Mouse (Mus musculus): ENCODE measurements around the gene Ryk. TPM values are rescaled to one million over a fixed set of nuclear protein-coding genes. Genes with fewer than 3 reads are reported as not detected.

Gene Ryk
- polyA plus RNA-seq, 1 experiment from 2014 or later = 13.3 TPM

- H3K36me3 ChIP-seq = no peaks in the 10 kb centered on the region
- DNase-seq (ENCODE audit: low spot score) = no peak
- H3K9me3 ChIP-seq = no peaks in the 10 kb centered on the region
- H3K27ac ChIP-seq = 0 out of 2 replicates have a peak overlapping the region, but pooled peaks have one; percentile 12
- WGBS = 42% methylated on average over 16 of the region's 16 CpGs
- H3K27me3 ChIP-seq (ENCODE audit: insufficient read depth, poor library complexity, severe bottlenecking) = no peaks in the 10 kb centered on the region
- H3K4me3 ChIP-seq = no peak overlapping the region
- peaks cover 75% of the 10 kb centered on the region for H3K4me1 ChIP-seq (replicated peaks)
Measured at GRCm38 (mm10) chr9:102840792-102841778, 6.4 kb downstream of the Ryk start.

- no peak for DNase-seq (ENCODE audit: low spot score)
- no peaks in the 10 kb centered on the region for H3K9me3 ChIP-seq
- H3K4me3 ChIP-seq = no peak overlapping the region
- peaks cover 75% of the 10 kb centered on the region for H3K4me1 ChIP-seq (replicated peaks)
- no peaks in the 10 kb centered on the region for H3K27me3 ChIP-seq (ENCODE audit: insufficient read depth, poor library complexity, severe bottlenecking)
- no peak overlapping the region for H3K27ac ChIP-seq
- WGBS = 58% methylated on average over 1 of the region's 1 CpGs
- no peaks in the 10 kb centered on the region for H3K36me3 ChIP-seq
Measured at GRCm38 (mm10) chr9:102841832-102842231, 7.1 kb downstream of the Ryk start.

- DNase-seq (ENCODE audit: low spot score) = no peak
- H3K27ac ChIP-seq = no peak overlapping the region
- peaks cover 75% of the 10 kb centered on the region for H3K4me1 ChIP-seq (replicated peaks)
Measured at GRCm38 (mm10) chr9:102842498-102842897, 7.8 kb downstream of the Ryk start.

DNA sequence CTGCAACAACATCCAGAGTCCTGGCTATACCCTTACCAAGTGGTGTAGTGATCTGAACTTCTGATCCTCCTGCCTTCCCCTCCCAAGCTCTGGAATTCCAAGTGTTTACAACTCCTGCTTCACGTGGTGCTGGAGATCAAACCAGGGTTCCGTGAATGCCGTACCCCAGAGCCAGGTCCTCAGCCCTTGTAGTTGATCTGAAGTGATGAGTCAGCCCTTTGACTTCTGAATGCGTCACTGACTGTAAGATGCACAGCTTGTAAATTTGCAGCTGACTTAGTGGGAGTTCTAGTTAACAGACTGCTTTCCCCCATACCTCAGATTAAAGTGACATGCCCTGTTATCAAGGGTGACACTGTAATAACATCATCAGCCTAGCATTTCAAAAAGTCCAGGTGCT lies 8.9 kb downstream of the Ryk start:
- no peak for DNase-seq (ENCODE audit: low spot score)
- no peaks in the 10 kb centered on the region for H3K27me3 ChIP-seq (ENCODE audit: insufficient read depth, poor library complexity, severe bottlenecking)
- H3K36me3 ChIP-seq = no peaks in the 10 kb centered on the region
- H3K4me1 ChIP-seq (replicated peaks) = peaks cover 85% of the 10 kb centered on the region
- no peaks in the 10 kb centered on the region for H3K9me3 ChIP-seq
- no peak overlapping the region for H3K27ac ChIP-seq
- H3K4me3 ChIP-seq = no peak overlapping the region
- 48% methylated on average over 4 of the region's 4 CpGs for WGBS

More at GRCm38 (mm10) chr9:102842498-102842897, 7.8 kb downstream of the Ryk start:
- Histone ChIP-seq H3K4me3 (no peak overlapping the region), H3K9me3 (no peaks in the 10 kb centered on the region), H3K36me3 (no peaks in the 10 kb centered on the region), H3K27me3 (ENCODE audit: insufficient read depth, poor library complexity, severe bottlenecking) (no peaks in the 10 kb centered on the region)
- WGBS = 59% methylated on average over 8 of the region's 8 CpGs

DNA sequence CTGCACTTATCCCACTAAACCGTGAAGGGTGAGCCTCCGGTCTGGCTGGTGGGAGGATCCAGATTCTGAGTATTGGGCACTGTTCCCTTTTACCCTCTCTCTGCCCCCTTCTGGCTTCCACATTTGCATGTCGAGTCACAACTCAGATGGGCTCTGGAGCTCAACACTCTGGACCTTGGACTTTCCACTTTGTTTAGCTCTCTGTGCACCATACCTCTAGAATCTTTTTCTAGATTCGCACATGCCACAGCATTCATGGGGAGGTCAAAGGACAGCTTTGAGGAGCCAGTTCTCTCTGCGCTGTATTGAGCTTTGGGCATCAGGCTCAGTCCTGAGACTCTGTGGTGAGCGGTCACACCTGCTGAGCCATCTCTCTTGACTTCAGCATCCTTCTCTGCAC lies 11.1 kb downstream of the Ryk start:
- Histone ChIP-seq H3K9me3 (no peaks in the 10 kb centered on the region), H3K36me3 (no peaks in the 10 kb centered on the region), H3K27me3 (ENCODE audit: insufficient read depth, poor library complexity, severe bottlenecking) (no peaks in the 10 kb centered on the region), H3K4me3 (no peak overlapping the region), H3K27ac (no peak overlapping the region), H3K4me1 (replicated peaks) (peaks cover 67% of the 10 kb centered on the region)
- DNase-seq (ENCODE audit: low spot score) = no peak
- 81% methylated on average over 6 of the region's 6 CpGs for WGBS

GRCm38 (mm10) chr9:102846348-102846747 lies 11.6 kb downstream of the Ryk start:
- no peaks in the 10 kb centered on the region for H3K27me3 ChIP-seq (ENCODE audit: insufficient read depth, poor library complexity, severe bottlenecking)
- peaks cover 62% of the 10 kb centered on the region for H3K4me1 ChIP-seq (replicated peaks)
- DNase-seq (ENCODE audit: low spot score) = no peak
- H3K36me3 ChIP-seq = no peaks in the 10 kb centered on the region
- WGBS = 93% methylated on average over 5 of the region's 5 CpGs
- H3K27ac ChIP-seq = no peak overlapping the region
- H3K9me3 ChIP-seq = no peaks in the 10 kb centered on the region
- H3K4me3 ChIP-seq = no peak overlapping the region

- Histone ChIP-seq H3K27ac (no peak overlapping the region), H3K27me3 (ENCODE audit: insufficient read depth, poor library complexity, severe bottlenecking) (no peaks in the 10 kb centered on the region), H3K36me3 (peaks cover 15% of the 10 kb centered on the region), H3K9me3 (peaks cover 11% of the 10 kb centered on the region; the same call in 1 of the 2 replicates), H3K4me1 (replicated peaks) (peaks cover 13% of the 10 kb centered on the region), H3K4me3 (no peak overlapping the region)
- no peak for DNase-seq (ENCODE audit: low spot score)
- 96% methylated on average over 13 of the region's 13 CpGs for WGBS
Measured at GRCm38 (mm10) chr9:102852076-102853022, 17.6 kb downstream of the Ryk start.

DNA sequence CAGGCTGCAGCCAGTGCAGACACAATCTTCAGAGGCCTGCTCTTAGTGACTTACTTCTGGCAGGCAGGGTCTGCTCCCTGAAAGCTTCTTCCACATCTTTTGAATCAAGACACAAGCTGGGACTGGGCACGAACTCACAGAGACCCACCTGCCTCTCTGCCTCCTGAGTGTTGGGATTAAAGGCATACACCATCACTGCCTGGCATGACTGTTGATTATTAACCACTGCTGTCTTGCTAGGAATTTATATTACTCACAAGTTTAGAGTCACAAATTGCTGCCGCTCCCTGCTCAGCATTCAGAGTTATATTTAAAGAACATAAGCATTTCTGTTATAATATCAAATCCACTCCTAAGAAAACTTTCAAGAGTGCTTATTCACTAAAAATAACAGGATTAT lies 23.1 kb downstream of the Ryk start:
- no peak overlapping the region for H3K4me3 ChIP-seq
- no peaks in the 10 kb centered on the region for H3K27me3 ChIP-seq (ENCODE audit: insufficient read depth, poor library complexity, severe bottlenecking)
- H3K9me3 ChIP-seq = peaks cover 21% of the 10 kb centered on the region
- no peak overlapping the region for H3K27ac ChIP-seq
- 95% methylated on average over 2 of the region's 2 CpGs for WGBS
- H3K36me3 ChIP-seq = peaks cover 44% of the 10 kb centered on the region
- peaks cover 16% of the 10 kb centered on the region; the same call in 1 of the 2 replicates for H3K4me1 ChIP-seq (replicated peaks)
- no peak for DNase-seq (ENCODE audit: low spot score)

GRCm38 (mm10) chr9:102858283-102858682 lies 23.6 kb downstream of the Ryk start:
- Histone ChIP-seq H3K27ac (no peak overlapping the region), H3K4me1 (replicated peaks) (peaks cover 20% of the 10 kb centered on the region; the same call in 1 of the 2 replicates), H3K9me3 (peaks cover 21% of the 10 kb centered on the region), H3K4me3 (no peak overlapping the region), H3K36me3 (peaks cover 44% of the 10 kb centered on the region), H3K27me3 (ENCODE audit: insufficient read depth, poor library complexity, severe bottlenecking) (no peaks in the 10 kb centered on the region)
- DNase-seq (ENCODE audit: low spot score) = no peak
- WGBS = 93% methylated on average over 5 of the region's 5 CpGs

DNA sequence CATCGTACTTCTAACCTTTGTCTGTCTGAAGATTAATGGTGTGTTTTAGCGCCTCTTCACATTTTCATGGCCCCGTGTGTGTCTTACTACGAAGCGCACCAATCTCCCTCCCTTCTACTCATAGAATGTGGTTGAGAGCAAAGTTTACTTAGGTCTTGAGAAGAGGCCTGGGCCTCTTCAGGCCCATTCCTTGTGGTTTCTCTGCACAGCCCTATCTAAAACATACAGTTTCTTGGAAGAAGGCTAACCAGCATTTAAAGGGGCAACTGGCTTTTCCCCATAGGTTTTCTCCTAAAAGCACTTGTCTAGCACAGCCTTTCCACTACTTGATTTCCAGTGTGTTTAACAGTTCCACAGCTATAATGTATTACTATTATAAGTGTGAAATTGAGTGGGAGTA lies 24.7 kb downstream of the Ryk start:
- H3K36me3 ChIP-seq = peaks cover 44% of the 10 kb centered on the region
- no peak for DNase-seq (ENCODE audit: low spot score)
- no peaks in the 10 kb centered on the region for H3K27me3 ChIP-seq (ENCODE audit: insufficient read depth, poor library complexity, severe bottlenecking)
- H3K4me1 ChIP-seq (replicated peaks) = peaks cover 32% of the 10 kb centered on the region
- WGBS = 98% methylated on average over 5 of the region's 5 CpGs
- peaks cover 21% of the 10 kb centered on the region for H3K9me3 ChIP-seq
- no peak overlapping the region for H3K4me3 ChIP-seq
- H3K27ac ChIP-seq = no peak overlapping the region

GRCm38 (mm10) chr9:102859963-102860362 lies 25.2 kb downstream of the Ryk start:
- Histone ChIP-seq H3K36me3 (peaks cover 46% of the 10 kb centered on the region), H3K4me1 (replicated peaks) (peaks cover 37% of the 10 kb centered on the region), H3K9me3 (peaks cover 21% of the 10 kb centered on the region), H3K4me3 (no peak overlapping the region), H3K27me3 (ENCODE audit: insufficient read depth, poor library complexity, severe bottlenecking) (no peaks in the 10 kb centered on the region), H3K27ac (no peak overlapping the region)
- DNase-seq (ENCODE audit: low spot score) = no peak
- WGBS = 96% methylated on average over 10 of the region's 10 CpGs

DNA sequence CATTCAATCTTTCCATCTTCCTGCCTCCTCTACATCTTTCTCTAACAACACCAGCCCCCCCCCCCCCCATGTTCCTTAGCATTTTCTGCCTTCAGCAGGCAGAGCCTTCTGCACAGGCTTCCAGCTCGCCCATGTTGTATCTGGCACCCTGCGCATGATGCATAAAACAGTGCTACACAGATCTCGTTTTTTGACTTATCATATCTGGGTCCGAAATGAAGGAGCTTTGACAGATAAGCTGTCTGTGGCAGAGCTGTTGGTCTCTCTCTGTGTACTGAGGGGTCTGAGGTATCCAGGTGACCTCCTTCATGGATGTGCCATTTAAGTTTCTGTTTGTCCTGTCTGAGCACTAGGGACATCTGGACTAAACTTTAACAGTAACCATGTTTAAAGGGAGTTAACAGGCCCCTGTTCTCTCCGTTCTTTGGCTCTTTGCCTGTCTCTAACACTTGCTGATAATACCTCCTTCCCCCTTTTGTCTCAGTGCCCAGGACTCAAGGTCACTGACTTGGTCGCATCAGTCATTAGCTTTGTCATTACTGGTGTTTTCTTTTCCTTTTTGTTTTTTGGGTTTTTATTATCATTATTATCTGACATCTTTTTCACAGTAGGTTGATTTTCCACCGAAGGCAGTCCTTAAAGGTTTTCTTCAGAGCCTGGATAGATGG lies 26.2 kb downstream of the Ryk start:
- peaks cover 54% of the 10 kb centered on the region for H3K36me3 ChIP-seq
- peaks cover 47% of the 10 kb centered on the region for H3K4me1 ChIP-seq (replicated peaks)
- H3K4me3 ChIP-seq = no peak overlapping the region
- H3K27me3 ChIP-seq (ENCODE audit: insufficient read depth, poor library complexity, severe bottlenecking) = no peaks in the 10 kb centered on the region
- peaks cover 21% of the 10 kb centered on the region for H3K9me3 ChIP-seq
- 89% methylated on average over 7 of the region's 7 CpGs for WGBS
- no peak overlapping the region for H3K27ac ChIP-seq
- no peak for DNase-seq (ENCODE audit: low spot score)

Measured in hindbrain, embryonic 10.5 days (tissue).